Mouse (Mus musculus) embryonic facial prominence, embryonic 12.5 days (tissue): Measurements from ENCODE around the gene Zfp266. TPM values are rescaled to one million over a fixed set of nuclear protein-coding genes. Genes with fewer than 3 reads are reported as not detected.

ENCODE experiments used
- ATAC-seq: fragments of 200-750 bp; cut with Nextera tagmentation; 2 replicates; pipeline ENCODE4 v1.8.0; 2017; ENCODE audit not compliant: insufficient number of reproducible peaks, insufficient read depth, low FRiP score, low TSS enrichment
- H3K27ac ChIP-seq: fragments of 300-500 bp; sonication (generic); 2 replicates; pipeline ENCODE4 v1.5.1; 2016; ENCODE audit warnings: mild to moderate bottlenecking
- H3K27me3 ChIP-seq: fragments of 300-500 bp; sonication (generic); 2 replicates; pipeline ENCODE4 v1.6.1; 2016; ENCODE audit warnings: mild to moderate bottlenecking, moderate library complexity
- H3K36me3 ChIP-seq: fragments of 300-500 bp; sonication (generic); 2 replicates; pipeline ENCODE4 v1.6.1; 2016; ENCODE audit warnings: mild to moderate bottlenecking
- H3K4me1 ChIP-seq: fragments of 300-500 bp; sonication (generic); 2 replicates; pipeline ENCODE4 v1.6.1; 2016
- H3K4me2 ChIP-seq: fragments of 300-500 bp; sonication (generic); replicated peaks from 2 replicates; pipeline ENCODE4 v1.6.1; 2016; ENCODE audit warnings: mild to moderate bottlenecking, moderate library complexity
- H3K4me3 ChIP-seq: fragments of 300-500 bp; sonication (generic); 2 replicates; pipeline ENCODE4 v1.5.1; 2016; ENCODE audit warnings: mild to moderate bottlenecking
- H3K9ac ChIP-seq: fragments of 300-500 bp; sonication (generic); 2 replicates; pipeline ENCODE4 v1.6.1; 2016; ENCODE audit warnings: mild to moderate bottlenecking, moderate library complexity
- H3K9me3 ChIP-seq: fragments of 300-500 bp; sonication (generic); 2 replicates; pipeline ENCODE4 v1.6.1; 2016; ENCODE audit warnings: mild to moderate bottlenecking, moderate library complexity
- WGBS: fragments of 180-500 bp; shearing (Covaris S2); methylation state at CpG from one replicate; pipeline ENCODE4 v1.1.7; 2016; 5-methylcytosine and 5-hydroxymethylcytosine counted together
- polyA plus RNA-seq: library from polyadenylated mRNA; unstranded; fragments of >200 nt; fragmentation: Nextera tagmentation; extraction: Ambion mirVana; gene quantifications from 2 replicates; pipeline ENCODE4 v1.2.1, GENCODE M21; 2016

Gene Zfp266
- polyA plus RNA-seq, 1 experiment from 2014 or later = 167 TPM

DNA sequence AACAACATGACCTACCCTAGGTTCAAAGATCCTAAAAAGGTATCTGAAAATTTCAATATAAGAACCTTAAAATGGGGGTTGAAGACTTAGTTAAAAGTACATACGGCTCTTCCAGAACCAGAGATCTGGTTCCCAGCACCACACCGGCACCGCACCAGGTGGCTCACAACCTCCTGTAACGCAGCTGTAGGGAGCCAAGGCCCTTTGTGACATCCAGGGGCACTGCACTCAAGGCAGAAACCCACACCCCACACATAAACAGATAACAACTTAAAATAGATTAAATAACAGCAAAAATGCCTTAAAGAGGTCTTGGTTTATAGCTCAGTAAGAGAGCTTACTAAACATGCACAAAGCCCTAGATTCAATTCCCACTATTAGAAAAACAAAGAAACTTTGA lies 1.3 kb downstream of the Zfp266 start:
- H3K4me3 ChIP-seq = peak overlapping the region; percentile 56
- peak overlapping the region; percentile 59 for H3K9ac ChIP-seq
- H3K4me2 ChIP-seq = peak overlapping the region; percentile 78
- ATAC-seq = no peak
- H3K9me3 ChIP-seq = no peaks in the 10 kb centered on the region
- H3K27me3 ChIP-seq = no peaks in the 10 kb centered on the region
- H3K36me3 ChIP-seq = peaks cover 29% of the 10 kb centered on the region
- peaks cover 13% of the 10 kb centered on the region for H3K4me1 ChIP-seq
- 10% methylated on average over 4 of the region's 4 CpGs for WGBS
- H3K27ac ChIP-seq = no peak overlapping the region

DNA sequence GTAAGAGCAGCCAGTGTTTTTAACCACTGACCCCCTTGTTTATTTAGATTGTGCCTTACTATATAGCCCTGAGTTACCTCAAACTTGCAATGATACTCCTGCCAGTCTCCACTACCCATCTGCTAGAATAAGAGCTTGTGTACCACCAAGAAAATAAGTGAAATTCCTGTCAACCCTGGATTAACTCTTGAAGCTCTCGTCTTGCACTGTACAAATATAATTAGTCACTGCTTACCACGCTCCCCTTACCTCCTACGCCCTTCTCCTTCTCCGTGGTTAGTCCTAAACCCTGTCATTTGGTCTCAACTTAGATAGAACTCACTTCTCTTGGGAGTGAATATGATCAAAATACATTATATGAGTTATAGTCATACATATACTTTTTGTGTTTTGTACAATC lies 2.5 kb downstream of the Zfp266 start:
- Histone ChIP-seq H3K4me1 (peaks cover 19% of the 10 kb centered on the region), H3K4me2 (peak overlapping the region; percentile 78), H3K27ac (no peak overlapping the region), H3K4me3 (no peak overlapping the region), H3K36me3 (peaks cover 42% of the 10 kb centered on the region), H3K27me3 (no peaks in the 10 kb centered on the region), H3K9ac (no peak overlapping the region), H3K9me3 (no peaks in the 10 kb centered on the region)
- no peak for ATAC-seq
- 89% methylated on average over 4 of the region's 4 CpGs for WGBS

DNA sequence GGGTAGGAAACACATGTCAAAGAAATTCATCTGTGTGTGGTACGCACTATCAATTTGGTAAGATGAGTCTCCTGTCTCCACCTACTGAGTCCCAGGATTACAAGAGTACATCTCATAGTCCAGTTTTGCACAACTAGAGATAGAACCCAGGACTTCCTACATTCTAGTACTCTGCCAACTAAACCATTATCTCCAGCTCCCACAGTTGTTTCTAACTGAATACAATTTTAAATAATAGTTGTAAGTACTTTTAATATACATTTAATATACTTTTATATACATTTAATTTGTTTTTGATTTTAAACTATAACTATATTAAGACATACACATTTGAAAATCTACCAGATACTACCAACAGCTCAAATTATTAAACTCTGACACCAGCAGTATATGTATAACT lies 3.5 kb downstream of the Zfp266 start:
- Histone ChIP-seq H3K4me1 (peaks cover 19% of the 10 kb centered on the region), H3K27ac (no peak overlapping the region), H3K4me2 (no peak overlapping the region), H3K9ac (no peak overlapping the region), H3K4me3 (no peak overlapping the region), H3K36me3 (peaks cover 51% of the 10 kb centered on the region), H3K27me3 (no peaks in the 10 kb centered on the region), H3K9me3 (no peaks in the 10 kb centered on the region)
- WGBS = 95% methylated on average over 1 of the region's 1 CpGs
- ATAC-seq = no peak

GRCm38 (mm10) chr9:20514016-20514415 lies 7.2 kb downstream of the Zfp266 start:
- H3K9ac ChIP-seq = no peak overlapping the region
- peaks cover 13% of the 10 kb centered on the region for H3K4me1 ChIP-seq
- no peak overlapping the region for H3K4me2 ChIP-seq
- H3K27me3 ChIP-seq = no peaks in the 10 kb centered on the region
- H3K36me3 ChIP-seq = peaks cover 67% of the 10 kb centered on the region
- no peak overlapping the region for H3K4me3 ChIP-seq
- 73% methylated on average over 3 of the region's 3 CpGs for WGBS
- H3K27ac ChIP-seq = no peak overlapping the region
- no peak for ATAC-seq
- no peaks in the 10 kb centered on the region for H3K9me3 ChIP-seq

DNA sequence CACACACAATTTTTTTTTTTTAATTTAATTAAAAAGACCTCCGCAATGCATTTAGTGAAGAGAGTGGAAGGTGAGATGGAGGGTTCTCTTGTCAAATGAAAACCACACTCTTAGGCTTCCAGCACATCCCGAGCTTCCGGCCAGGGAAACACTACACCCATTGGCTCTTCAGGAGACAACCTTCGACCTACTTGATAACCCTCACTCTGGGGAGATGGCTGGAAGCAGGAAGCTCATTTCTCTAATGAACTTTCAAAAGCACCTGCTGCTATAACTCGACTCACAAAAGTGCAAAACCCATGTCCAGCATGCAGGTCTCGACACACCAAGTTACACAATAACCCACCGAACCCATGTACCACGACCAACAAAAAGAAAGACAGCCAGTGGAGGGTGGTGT lies 8.5 kb downstream of the Zfp266 start:
- H3K27me3 ChIP-seq = no peaks in the 10 kb centered on the region
- 75% methylated on average over 8 of the region's 8 CpGs for WGBS

DNA sequence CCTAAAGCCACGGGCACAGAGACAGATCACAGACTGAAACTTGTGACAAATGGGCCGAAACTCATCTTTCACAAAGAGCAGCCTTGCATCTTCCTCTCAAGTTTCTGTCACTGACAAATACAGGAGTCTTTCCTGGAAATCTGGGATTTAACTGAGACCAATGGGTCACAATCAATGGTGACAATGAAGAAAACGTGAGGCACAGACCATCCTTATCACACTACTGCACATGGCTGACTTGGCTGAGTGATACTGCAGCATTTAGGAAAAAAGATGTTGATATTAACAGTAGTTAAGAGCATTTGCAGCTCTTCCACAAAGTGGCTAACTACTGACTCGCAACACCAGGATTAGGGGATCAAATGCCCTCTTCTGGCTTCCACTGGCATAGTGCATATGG lies 9.6 kb downstream of the Zfp266 start:
- peaks cover 67% of the 10 kb centered on the region for H3K36me3 ChIP-seq
- H3K27ac ChIP-seq = no peak overlapping the region
- no peaks in the 10 kb centered on the region for H3K9me3 ChIP-seq
- H3K27me3 ChIP-seq = no peaks in the 10 kb centered on the region
- no peak overlapping the region for H3K9ac ChIP-seq
- ATAC-seq = no peak
- 86% methylated on average over 4 of the region's 4 CpGs for WGBS
- H3K4me2 ChIP-seq = no peak overlapping the region
- no peak overlapping the region for H3K4me3 ChIP-seq
- H3K4me1 ChIP-seq = peaks cover 6% of the 10 kb centered on the region; the same call in 1 of the 2 replicates

More for the DNA sequence above, 8.5 kb downstream of the Zfp266 start:
- no peak for ATAC-seq
- Histone ChIP-seq H3K4me3 (no peak overlapping the region), H3K9ac (no peak overlapping the region), H3K4me2 (no peak overlapping the region), H3K4me1 (peaks cover 6% of the 10 kb centered on the region; the same call in 1 of the 2 replicates), H3K9me3 (no peaks in the 10 kb centered on the region), H3K27ac (no peak overlapping the region), H3K36me3 (peaks cover 66% of the 10 kb centered on the region)

GRCm38 (mm10) chr9:20510346-20510745 lies 10.9 kb downstream of the Zfp266 start:
- WGBS = 42% methylated on average over 1 of the region's 1 CpGs
- Histone ChIP-seq H3K36me3 (peaks cover 68% of the 10 kb centered on the region), H3K9ac (no peak overlapping the region)

GRCm38 (mm10) chr9:20509676-20510075 lies 11.5 kb downstream of the Zfp266 start:
- Histone ChIP-seq H3K4me3 (no peak overlapping the region), H3K4me1 (peaks cover 4% of the 10 kb centered on the region; the same call in 1 of the 2 replicates), H3K27me3 (no peaks in the 10 kb centered on the region), H3K27ac (no peak overlapping the region), H3K9me3 (no peaks in the 10 kb centered on the region), H3K36me3 (peaks cover 70% of the 10 kb centered on the region), H3K4me2 (no peak overlapping the region), H3K9ac (no peak overlapping the region)
- ATAC-seq = no peak
- 80% methylated on average over 3 of the region's 3 CpGs for WGBS

More at GRCm38 (mm10) chr9:20510346-20510745, 10.9 kb downstream of the Zfp266 start:
- H3K4me3 ChIP-seq = no peak overlapping the region
- peaks cover 6% of the 10 kb centered on the region; the same call in 1 of the 2 replicates for H3K4me1 ChIP-seq
- no peak overlapping the region for H3K27ac ChIP-seq
- no peak overlapping the region for H3K4me2 ChIP-seq
- ATAC-seq = no peak
- no peaks in the 10 kb centered on the region for H3K9me3 ChIP-seq
- H3K27me3 ChIP-seq = no peaks in the 10 kb centered on the region

DNA sequence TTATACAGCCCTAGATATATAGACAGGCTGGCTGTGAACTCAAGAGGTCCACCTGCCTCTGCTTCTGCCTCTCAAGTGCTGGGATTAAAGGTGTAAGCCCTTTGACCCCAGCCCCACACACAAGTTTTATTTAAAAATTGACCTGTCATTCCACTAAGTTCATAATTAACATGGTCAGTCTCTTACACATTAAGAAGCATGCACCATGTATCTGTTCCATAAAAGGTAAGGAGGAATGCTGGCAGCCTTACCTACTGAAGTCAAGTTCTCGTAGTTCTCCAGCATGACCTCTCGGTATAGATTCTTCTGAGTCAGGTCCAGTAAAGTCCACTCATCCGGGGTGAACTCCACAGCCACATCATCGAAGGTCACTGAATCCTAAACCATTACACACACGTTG lies 16.4 kb downstream of the Zfp266 start:
- Histone ChIP-seq H3K4me2 (no peak overlapping the region), H3K9me3 (no peaks in the 10 kb centered on the region), H3K27me3 (no peaks in the 10 kb centered on the region), H3K27ac (no peak overlapping the region), H3K4me1 (no peaks in the 10 kb centered on the region), H3K4me3 (no peak overlapping the region), H3K36me3 (peaks cover 84% of the 10 kb centered on the region), H3K9ac (no peak overlapping the region)
- 95% methylated on average over 5 of the region's 5 CpGs for WGBS
- ATAC-seq = no peak

GRCm38 (mm10) chr9:20493281-20493680 lies 27.9 kb downstream of the Zfp266 start:
- H3K27ac ChIP-seq = peak overlapping the region; percentile 96
- H3K36me3 ChIP-seq = peaks cover 28% of the 10 kb centered on the region
- peaks cover 13% of the 10 kb centered on the region for H3K4me1 ChIP-seq
- H3K4me2 ChIP-seq = peak overlapping the region; percentile 69
- no peaks in the 10 kb centered on the region for H3K27me3 ChIP-seq
- WGBS = 10% methylated on average over 9 of the region's 9 CpGs
- ATAC-seq = no peak
- peak overlapping the region; percentile 88 for H3K4me3 ChIP-seq
- no peaks in the 10 kb centered on the region for H3K9me3 ChIP-seq
- peak overlapping the region; percentile 84 for H3K9ac ChIP-seq

DNA sequence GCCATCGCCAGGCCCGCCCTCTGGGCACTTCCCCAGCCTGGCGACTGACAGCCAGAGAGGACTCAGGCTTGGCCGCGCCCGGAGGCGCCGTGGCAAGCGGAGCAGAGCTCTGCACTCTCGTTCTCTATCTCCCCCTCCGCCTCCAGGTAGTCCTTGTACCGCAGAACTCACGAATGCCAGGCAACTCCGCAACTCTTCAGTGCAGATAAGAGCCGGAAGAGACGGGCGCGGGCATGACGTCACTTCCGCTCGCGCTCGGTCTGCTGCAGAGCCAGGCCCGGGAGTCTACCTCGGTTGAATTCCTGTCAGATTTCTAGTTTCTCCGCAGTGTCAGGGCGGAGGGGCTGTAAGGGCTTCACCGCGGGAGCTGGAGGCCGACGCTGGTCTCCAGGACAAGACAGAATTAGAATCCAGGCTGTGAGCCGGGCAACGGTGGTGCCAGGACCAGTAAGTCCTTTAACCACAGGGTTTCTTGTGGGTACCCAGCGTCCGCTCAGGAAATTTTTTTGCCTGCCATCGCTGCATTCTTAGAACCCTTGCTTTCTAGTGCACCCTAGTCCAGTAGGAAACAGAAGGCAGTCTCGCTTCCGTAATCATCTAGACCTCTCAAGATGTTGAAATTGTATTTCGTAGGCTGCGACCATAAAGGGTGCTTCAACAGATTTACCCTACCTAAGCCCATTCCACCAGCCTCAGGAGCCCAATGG lies 28.5 kb downstream of the Zfp266 start, which contains the start of gene Zfp426:
TSS of gene Zfp426 (minus strand) at position 220 of the 707 bp plus-strand sequence.
- peak; percentile 88 for ATAC-seq
- Histone ChIP-seq H3K4me2 (peak within 1 kb of the TSS; percentile 69), H3K36me3 (peaks cover 22% of the 10 kb centered on the region), H3K27ac (peak within 1 kb of the TSS; percentile 96), H3K4me1 (peaks cover 13% of the 10 kb centered on the region), H3K27me3 (no peaks in the 10 kb centered on the region), H3K9ac (peak within 1 kb of the TSS; percentile 84), H3K4me3 (peak within 1 kb of the TSS; percentile 88), H3K9me3 (no peaks in the 10 kb centered on the region)
- 1% methylated on average over 40 of the region's 40 CpGs for WGBS

GRCm38 (mm10) chr9:20491858-20492526 lies 29.2 kb downstream of the Zfp266 start:
- peaks cover 16% of the 10 kb centered on the region for H3K36me3 ChIP-seq
- H3K4me3 ChIP-seq = peak overlapping the region; percentile 88
- H3K9me3 ChIP-seq = no peaks in the 10 kb centered on the region
- 12% methylated on average over 20 of the region's 20 CpGs for WGBS
- peak overlapping the region; percentile 84 for H3K9ac ChIP-seq
- H3K4me1 ChIP-seq = peaks cover 13% of the 10 kb centered on the region
- peak overlapping the region; percentile 96 for H3K27ac ChIP-seq
- no peak for ATAC-seq
- H3K27me3 ChIP-seq = no peaks in the 10 kb centered on the region
- peak overlapping the region; percentile 69 for H3K4me2 ChIP-seq
